Mouse (Mus musculus): Measurements from ENCODE around the gene Zfp541.

DNA sequence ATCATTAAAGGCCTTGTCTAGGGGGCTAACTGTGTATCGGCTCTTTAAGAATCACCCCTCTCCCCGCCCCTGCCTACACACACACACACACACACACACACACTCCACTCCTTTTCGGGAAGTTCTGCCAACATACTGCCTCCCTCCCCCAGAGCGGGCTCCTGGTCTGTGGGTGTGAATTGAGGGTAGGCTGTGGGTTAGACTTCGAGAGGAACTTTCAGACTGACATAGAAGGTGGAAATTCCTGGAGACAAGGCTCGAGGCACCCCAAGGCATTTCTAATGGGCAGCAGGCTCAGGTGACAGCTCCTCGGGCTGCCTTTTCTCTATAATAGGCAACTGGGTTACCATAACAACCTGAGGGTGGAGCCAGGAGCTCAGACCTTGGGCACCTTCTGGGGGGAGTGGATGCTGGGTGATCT is 70.6 kb downstream of the Zfp541 start:
- TF ChIP-seq POLR2A (IDR thresholded peaks at IDR 0.05; ENCODE audit: borderline replicate concordance, extremely low read depth, insufficient read depth, insufficient read length, poor library complexity, severe bottlenecking) (no peak), CTCF (IDR thresholded peaks at IDR 0.05; ENCODE audit: borderline replicate concordance, extremely low read depth, insufficient read depth, insufficient read length) (no peak)

Data from brain, embryonic 14.5 days (tissue).